Mouse (Mus musculus): Measurements from ENCODE around the gene Wnk4.

Gene Wnk4

DNA sequence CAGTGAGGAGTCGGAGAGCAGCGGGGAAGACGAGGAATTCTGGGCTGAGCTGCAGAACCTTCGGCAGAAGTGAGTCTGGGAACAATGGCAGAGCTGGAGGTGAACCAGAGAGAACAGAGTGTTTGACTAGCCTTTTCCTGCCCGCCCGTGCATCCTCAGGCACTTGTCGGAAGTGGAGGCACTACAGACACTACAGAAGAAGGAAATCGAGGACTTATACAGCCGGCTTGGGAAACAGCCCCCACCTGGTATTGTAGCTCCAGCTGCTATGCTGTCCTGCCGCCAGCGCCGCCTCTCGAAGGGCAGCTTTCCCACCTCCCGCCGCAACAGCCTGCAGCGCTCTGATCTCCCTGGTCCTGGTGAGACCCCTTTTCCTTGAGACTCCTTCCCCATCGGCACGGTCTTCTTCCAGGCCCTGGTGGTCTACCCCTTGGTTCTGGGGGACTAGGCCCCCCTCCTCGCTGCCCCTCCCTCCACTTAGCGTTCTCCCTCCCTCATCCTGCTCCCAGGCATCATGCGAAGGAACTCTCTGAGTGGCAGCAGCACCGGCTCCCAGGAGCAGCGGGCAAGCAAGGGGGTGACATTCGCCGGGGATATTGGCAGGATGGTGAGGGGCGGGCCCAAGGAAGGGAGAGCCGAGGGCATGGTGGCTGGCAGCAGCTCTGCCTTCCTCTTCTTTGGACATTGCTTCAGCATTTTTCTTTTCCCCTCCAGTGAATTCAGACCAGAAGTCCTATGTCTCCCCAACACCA is 16.1 kb downstream of the Wnk4 start:
- no peak for DNase-seq (ENCODE audit: low spot score)

DNA sequence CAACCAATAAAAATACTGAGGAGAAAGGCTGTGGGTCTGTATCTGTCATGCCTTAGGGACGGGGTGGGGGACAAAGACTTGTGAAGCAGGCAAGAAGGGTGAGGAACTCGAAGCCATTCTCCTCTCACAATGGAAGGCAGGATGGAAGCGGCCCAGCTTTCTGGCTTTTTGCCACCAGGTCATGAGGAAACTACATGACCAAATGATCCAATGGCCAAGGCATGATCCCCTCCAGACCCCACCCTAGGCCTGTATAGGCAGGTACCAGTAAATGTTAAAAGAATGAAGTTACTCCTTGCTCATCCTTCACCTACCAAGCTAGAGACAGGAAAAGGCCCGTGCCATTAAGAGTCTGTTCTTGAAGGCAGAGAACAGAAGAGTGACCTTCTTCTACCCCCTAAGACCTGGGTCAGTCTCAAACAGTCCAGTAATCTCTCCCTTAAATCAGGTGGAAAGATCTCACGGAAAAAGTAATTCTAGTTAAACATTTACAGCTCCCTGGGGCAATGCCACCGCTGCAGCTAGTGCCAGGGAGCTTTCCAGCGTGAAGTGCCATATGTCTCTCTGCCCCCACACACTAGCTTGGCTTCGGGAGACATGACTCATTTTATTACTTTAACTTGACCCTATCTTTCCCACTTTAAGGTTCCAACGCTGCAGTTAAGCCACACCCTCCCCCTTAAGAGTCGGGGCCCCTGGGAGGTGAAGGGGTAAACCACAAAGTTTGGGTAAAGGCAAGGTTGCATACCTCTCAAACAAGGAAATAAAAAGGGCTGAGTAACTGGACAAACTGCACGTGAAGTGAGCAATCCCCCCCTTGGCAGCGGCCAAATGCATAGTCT is 17.2 kb downstream of the Wnk4 start:
- no peak for DNase-seq (ENCODE audit: low spot score)

- DNase-seq (ENCODE audit: low spot score): peak; percentile 70
These were observed 18.1 kb downstream of the Wnk4 start, which contains the start of the genes Cntd1 and Coa3 for GRCm38 (mm10) chr11:101278223-101279192. Gene Cntd1, plus strand, starts transcription at chr11:101279012. Gene Coa3, minus strand, starts transcription at chr11:101279114.

GRCm38 (mm10) chr11:101279193-101279569 is 18.8 kb downstream of the Wnk4 start:
- DNase-seq (ENCODE audit: low spot score): no peak

GRCm38 (mm10) chr11:101280837-101281236 is 20.5 kb downstream of the Wnk4 start:
- no peak for DNase-seq (ENCODE audit: low spot score)

GRCm38 (mm10) chr11:101282896-101283295 is 22.5 kb downstream of the Wnk4 start:
- DNase-seq (ENCODE audit: low spot score): no peak

- no peak for DNase-seq (ENCODE audit: low spot score)
These were observed 23.4 kb downstream of the Wnk4 start for GRCm38 (mm10) chr11:101283805-101284204.

- no peak for DNase-seq (ENCODE audit: low spot score)
These were observed 26.9 kb downstream of the Wnk4 start for GRCm38 (mm10) chr11:101287306-101287705.

DNA sequence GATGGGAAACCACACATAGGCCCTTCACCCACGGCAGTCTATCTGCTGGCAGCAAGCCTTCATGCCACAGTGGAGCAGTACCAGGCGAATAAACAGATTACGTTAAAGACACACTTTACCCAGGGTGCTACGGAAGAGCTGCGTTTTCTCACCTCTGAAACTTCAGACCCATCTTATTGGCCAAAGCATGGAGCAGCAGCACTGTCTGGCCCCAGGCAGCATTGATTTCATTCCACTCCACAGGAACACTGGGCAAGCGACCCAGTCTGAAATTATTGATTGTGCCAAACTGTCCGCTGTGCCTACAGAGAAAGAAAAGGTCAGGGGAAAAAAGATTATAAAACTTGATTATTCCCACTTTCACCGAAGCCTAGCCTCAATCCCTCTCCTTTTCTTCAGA is 30.9 kb downstream of the Wnk4 start:
- no peak for DNase-seq (ENCODE audit: low spot score)

DNA sequence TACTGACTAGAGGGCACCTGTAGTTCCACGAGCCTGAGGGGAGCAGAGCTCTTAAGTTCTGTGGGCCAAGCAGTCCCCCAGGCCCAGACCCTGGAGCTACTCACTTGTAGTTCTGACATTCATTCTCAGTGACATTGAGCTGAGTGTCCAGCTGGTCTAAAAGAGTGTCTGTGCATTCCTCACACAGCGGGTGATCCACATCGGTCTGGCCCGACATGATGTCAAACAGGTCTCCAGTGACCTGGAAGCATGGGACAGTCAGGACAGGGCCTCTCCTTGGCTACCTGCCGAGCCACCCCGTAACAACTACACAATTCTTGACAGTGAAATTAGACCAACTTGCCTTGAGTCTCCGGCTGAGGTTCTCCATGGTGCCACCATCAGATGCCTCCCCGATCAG is 34.8 kb downstream of the Wnk4 start:
- DNase-seq (ENCODE audit: low spot score): no peak

DNA sequence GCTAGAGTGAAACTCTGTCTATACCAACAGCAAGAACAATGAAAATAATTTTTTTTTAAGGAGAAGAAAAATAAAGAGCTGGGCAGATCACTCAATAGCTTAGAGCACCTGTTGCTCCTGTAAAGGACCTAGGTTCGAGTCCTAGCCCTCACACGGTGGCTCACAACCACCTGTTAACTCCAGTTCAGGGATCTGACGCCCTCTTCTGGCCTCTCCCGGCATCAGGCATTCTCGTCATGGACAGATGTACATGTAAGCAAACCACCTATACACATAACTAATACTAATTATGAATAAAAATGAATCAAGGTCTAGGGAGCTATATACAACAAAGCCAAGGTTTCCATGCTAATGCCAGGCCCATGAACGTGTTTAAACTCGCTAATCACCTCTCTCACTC is 40.5 kb downstream of the Wnk4 start:
- DNase-seq (ENCODE audit: low spot score): no peak

DNA sequence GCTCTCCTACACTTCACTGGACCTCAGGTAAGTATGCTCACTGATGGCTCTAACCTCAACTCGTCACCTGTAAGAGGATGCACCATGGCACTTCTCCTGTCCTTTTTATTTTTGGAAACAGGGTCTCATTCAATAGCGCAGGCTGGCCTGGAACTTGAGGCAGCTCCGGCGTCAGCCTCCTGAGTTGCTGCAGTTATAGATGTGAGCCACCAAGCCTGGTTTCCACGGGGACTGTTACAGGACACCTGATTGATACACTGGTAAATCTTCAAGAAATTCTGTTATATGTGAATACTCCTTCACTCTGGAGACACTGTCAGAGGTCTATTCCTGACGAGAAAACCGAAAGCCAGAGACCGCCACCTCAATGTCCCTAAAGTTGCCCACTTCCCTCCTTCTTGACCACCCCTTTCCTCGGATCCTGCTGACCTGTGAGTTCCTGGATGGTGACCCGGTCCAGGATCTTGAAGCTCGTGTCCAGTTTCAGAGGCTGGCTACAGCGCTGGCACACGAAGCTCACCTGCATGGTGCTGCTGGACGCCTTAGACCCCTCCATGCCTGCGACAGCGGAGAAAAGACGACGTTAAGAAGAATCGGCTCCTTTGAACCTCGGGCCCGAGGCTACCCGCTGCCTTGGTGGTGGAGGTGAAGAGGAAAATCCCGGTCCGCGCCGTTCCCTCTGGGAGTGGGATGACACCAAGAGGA is 41.1 kb downstream of the Wnk4 start:
- DNase-seq (ENCODE audit: low spot score): no peak

- DNase-seq (ENCODE audit: low spot score): peak; percentile 99
These were observed 41.8 kb downstream of the Wnk4 start, which contains the start of gene Becn1 for GRCm38 (mm10) chr11:101302004-101302798. Gene Becn1, minus strand, starts transcription at chr11:101302286.

DNA sequence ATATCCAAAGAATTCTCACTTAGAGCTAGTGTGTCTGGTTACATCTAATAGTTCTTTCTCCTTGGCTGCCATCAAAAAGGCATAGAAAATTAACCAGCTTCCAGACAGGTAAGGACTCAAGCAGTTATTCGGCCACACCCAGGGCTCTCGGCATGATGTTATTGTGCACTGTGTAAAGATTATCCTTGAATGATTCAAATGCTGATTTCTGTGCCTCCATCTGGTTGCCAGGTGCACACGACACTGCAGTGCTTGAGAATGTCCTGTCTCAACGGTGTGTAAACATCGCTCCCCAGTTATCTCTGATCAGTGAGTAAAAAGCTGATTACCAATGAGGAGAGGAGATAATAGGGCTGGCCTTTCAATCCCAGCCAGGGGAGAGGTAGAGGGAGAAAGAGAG is 47.4 kb downstream of the Wnk4 start:
- no peak for DNase-seq (ENCODE audit: low spot score)

DNA sequence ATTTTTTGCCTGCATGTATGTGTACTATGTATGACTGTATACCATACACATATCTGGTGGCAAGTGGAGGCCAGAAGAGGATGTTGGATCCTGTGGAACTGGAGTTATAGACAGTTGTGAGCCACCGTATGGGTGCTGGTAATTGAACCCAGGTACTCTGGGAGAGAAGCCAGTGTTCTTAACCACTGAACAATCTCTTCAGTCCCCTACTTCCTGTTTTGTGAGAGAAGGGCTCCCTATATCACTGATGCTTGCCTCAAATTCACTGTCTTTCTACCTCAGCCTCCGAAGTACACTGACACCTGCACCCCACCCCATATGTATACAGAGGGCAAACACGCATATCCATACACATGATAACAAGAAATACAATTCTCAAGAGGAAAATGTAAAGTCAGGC is 50.7 kb downstream of the Wnk4 start:
- no peak for DNase-seq (ENCODE audit: low spot score)

- no peak for DNase-seq (ENCODE audit: low spot score)
These were observed 51.8 kb downstream of the Wnk4 start for GRCm38 (mm10) chr11:101312150-101312549.

- no peak for DNase-seq (ENCODE audit: low spot score)
These were observed 54.2 kb downstream of the Wnk4 start for GRCm38 (mm10) chr11:101314567-101314966.

DNA sequence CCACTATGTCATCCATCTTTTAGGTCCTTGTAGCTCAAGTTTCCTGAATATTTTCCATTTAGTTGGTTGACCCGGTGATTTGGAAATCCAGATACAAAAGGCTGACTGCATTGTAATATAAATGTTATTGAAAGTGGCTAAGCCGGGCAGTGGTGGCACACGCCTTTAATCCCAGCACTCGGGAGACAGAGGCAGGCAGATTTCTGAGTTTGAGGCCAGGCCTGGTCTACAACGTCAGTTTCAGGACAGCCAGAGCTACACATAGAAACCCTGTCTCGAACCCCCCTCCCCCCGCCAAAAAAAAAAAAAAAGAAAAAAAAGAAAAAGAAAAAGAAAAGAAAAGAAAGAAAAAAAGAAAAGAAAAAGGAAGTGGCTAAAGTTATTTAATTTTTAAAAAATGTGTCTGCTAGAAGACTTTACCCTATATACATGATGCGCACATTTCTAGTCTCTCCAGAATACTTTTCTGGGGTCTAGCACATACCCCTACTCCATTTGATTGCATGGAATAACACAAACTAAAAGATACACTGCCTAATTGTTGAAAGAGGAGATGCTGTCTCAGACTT is 54.8 kb downstream of the Wnk4 start:
- no peak for DNase-seq (ENCODE audit: low spot score)

DNA sequence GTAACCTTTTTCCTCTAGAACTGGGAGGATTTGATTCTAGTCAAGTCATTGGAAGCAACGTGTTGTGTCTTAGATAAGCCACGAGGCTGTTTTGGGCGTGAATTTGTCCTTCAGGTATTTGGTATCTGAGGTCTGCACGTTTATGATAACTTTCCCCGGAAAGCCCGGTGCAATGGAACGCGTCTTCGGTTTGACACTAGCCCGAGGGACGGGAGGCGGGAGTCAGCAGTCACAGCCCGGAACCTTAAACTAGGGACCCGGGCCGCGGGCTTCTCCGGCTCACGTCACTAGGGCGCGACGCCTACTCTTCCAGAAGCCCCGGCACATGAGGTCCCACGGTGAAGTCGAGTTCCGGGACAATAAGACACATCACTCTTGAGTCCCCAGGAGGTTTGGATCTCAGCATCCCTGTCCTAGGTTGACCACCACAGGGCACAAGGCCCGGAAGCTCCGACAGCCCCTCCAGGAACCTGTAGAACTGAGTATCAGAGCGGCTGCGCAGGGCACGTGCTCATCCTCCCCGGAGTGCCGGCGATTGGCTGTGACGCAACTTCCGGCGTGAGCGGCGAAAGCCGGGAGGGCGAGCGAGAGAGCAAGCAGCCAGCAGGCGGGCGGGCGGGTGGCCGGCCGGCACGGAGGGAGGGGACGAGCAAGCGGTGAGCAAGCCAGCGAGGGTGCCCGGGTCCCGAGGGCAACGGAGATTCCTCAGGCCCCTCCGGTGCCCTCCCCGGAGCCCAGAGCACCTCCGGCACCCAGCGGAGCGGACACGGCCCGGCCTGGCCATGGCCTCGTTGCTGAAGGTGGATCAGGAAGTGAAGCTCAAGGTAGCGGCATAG is 55.5 kb downstream of the Wnk4 start, which contains the start of gene Psme3:
TSS of gene Psme3 (plus strand) at position 549 of the 836 bp plus-strand sequence.
- peak; percentile 89 for DNase-seq (ENCODE audit: low spot score)
